Mouse (Mus musculus): ENCODE measurements around the gene Agrp.

DNA sequence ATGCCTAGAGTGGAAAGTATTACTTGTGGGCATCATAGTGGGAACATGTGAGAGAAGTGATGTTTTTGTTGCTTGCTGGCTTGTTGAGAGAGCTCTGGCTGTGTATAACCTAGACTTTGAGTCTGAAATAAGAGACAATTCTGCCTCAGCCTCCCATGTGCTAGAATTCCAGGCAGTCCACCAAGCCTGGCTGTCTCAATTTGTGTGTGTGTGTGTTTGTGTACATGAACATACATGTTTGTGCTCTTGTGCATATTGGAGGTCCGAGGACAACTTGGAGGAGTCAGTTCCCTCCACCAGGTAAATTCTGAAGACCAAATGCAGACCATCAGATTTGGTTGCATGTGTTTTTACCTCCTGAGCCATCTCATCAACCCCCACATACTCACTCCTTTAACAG, 8.0 kb upstream of the Agrp start:
- no peak for TF ChIP-seq MAX (IDR thresholded peaks at IDR 0.05; ENCODE audit: low read depth)
- no peak for TF ChIP-seq POLR2A (IDR thresholded peaks at IDR 0.05; ENCODE audit: insufficient read length, low read depth)
- no peak for TF ChIP-seq E2F4 (IDR thresholded peaks at IDR 0.05; ENCODE audit: insufficient read depth)
- TF ChIP-seq USF1 (IDR thresholded peaks at IDR 0.05; ENCODE audit: low read depth) = no peak
- no peak for TF ChIP-seq MYOD1 (IDR thresholded peaks at IDR 0.05; ENCODE audit: control insufficient read depth in 1 of 3, insufficient read length in 2 of 3, low read depth in 2 of 3)
- no peak for TF ChIP-seq SRF (IDR thresholded peaks at IDR 0.05; ENCODE audit: control insufficient read depth, insufficient read length, low read depth)
- TF ChIP-seq POLR2AphosphoS2 (IDR thresholded peaks at IDR 0.05; ENCODE audit: insufficient read length, low read depth) = no peak
- TF ChIP-seq TCF3 (IDR thresholded peaks at IDR 0.05; ENCODE audit: insufficient read length, low read depth) = no peak
- no peak for TF ChIP-seq REST (IDR thresholded peaks at IDR 0.05; ENCODE audit: insufficient read depth, insufficient read length)
- TF ChIP-seq TCF12 (IDR thresholded peaks at IDR 0.05; ENCODE audit: insufficient read depth, poor library complexity, severe bottlenecking) = no peak
- no peak for TF ChIP-seq MYOG (IDR thresholded peaks at IDR 0.05; ENCODE audit: control insufficient read depth in 1 of 3, insufficient read depth in 1 of 3, insufficient read length in 2 of 3, low read depth in 2 of 3)
- TF ChIP-seq CEBPB (IDR thresholded peaks at IDR 0.05; ENCODE audit: insufficient read depth, poor library complexity, severe bottlenecking) = no peak
